Mouse (Mus musculus): ENCODE results near the gene Rgl2.
"Not testable (repeated sequence)": the region's sequence is repeated elsewhere in the genome, so short reads cannot be mapped to it uniquely, and the experiment has no call there.

Gene Rgl2

GRCm38 (mm10) chr17:33951021-33951946 is 21.9 kb downstream of the Rgl2 start, which contains the start of gene B3galt4:
TSS of gene B3galt4 (minus strand) at chr17:33951488.
- peak; percentile 86 for DNase-seq

GRCm38 (mm10) chr17:33952015-33952414 is 22.7 kb downstream of the Rgl2 start:
- not testable (repeated sequence) for DNase-seq

GRCm38 (mm10) chr17:33952879-33953278 is 23.5 kb downstream of the Rgl2 start:
- no peak for DNase-seq

GRCm38 (mm10) chr17:33953310-33953709 is 24.0 kb downstream of the Rgl2 start:
- no peak for DNase-seq

- no peak for DNase-seq
Measured at GRCm38 (mm10) chr17:33953961-33954565, 24.7 kb downstream of the Rgl2 start.

GRCm38 (mm10) chr17:33954646-33955554 is 25.6 kb downstream of the Rgl2 start:
- no peak for DNase-seq

- peak; percentile 98 for DNase-seq
Measured at GRCm38 (mm10) chr17:33955555-33956214, 26.3 kb downstream of the Rgl2 start, which contains the start of the genes Vps52 and Rps18. TSS of gene Vps52 (plus strand) at chr17:33955812. TSS of gene Rps18 (minus strand) at chr17:33956001.

- no peak for DNase-seq
Measured at GRCm38 (mm10) chr17:33956336-33956735, 27.0 kb downstream of the Rgl2 start.

- no peak for DNase-seq
Measured at GRCm38 (mm10) chr17:33957493-33957892, 28.1 kb downstream of the Rgl2 start.

GRCm38 (mm10) chr17:33958451-33958850 is 29.1 kb downstream of the Rgl2 start:
- DNase-seq: no peak

GRCm38 (mm10) chr17:33959135-33959534 is 29.8 kb downstream of the Rgl2 start:
- no peak for DNase-seq

GRCm38 (mm10) chr17:33959948-33960347 is 30.6 kb downstream of the Rgl2 start:
- DNase-seq: no peak

GRCm38 (mm10) chr17:33962876-33963275 is 33.5 kb downstream of the Rgl2 start:
- DNase-seq: no peak

GRCm38 (mm10) chr17:33965082-33965845 is 35.9 kb downstream of the Rgl2 start:
- no peak for DNase-seq

- no peak for DNase-seq
Measured at GRCm38 (mm10) chr17:33965846-33966550, 36.7 kb downstream of the Rgl2 start.

- peak; percentile 85 for DNase-seq
Measured at GRCm38 (mm10) chr17:33968489-33968888, 39.1 kb downstream of the Rgl2 start.

GRCm38 (mm10) chr17:33968927-33969326 is 39.6 kb downstream of the Rgl2 start:
- peak; percentile 43 for DNase-seq

GRCm38 (mm10) chr17:33969394-33969793 is 40.1 kb downstream of the Rgl2 start:
- no peak for DNase-seq

- DNase-seq: peak; percentile 56
Measured at GRCm38 (mm10) chr17:33972691-33973090, 43.3 kb downstream of the Rgl2 start.

GRCm38 (mm10) chr17:33973572-33973971 is 44.2 kb downstream of the Rgl2 start:
- no peak for DNase-seq
